Mouse (Mus musculus): ENCODE data around the gene Glis3. TPM values are rescaled to one million over a fixed set of nuclear protein-coding genes. Genes with fewer than 3 reads are reported as not detected.

Glis3 gene
- 1.5 and 1.9 TPM in 2 replicates for polyA plus RNA-seq (2012; rRNA removed)

- DNase-seq (ENCODE audit: extremely low spot score in 1 of 2, low spot score in 1 of 2) = no peak
Measured at GRCm38 (mm10) chr19:28679776-28680391, at the start of gene Glis3. Gene Glis3 (minus strand): TSS chr19:28680077.

GRCm38 (mm10) chr19:28726161-28726880 is 46.4 kb upstream of the Glis3 start:
- peak; percentile 40 to 93 for DNase-seq (ENCODE audit: extremely low spot score in 1 of 2, low spot score in 1 of 2)

DNA sequence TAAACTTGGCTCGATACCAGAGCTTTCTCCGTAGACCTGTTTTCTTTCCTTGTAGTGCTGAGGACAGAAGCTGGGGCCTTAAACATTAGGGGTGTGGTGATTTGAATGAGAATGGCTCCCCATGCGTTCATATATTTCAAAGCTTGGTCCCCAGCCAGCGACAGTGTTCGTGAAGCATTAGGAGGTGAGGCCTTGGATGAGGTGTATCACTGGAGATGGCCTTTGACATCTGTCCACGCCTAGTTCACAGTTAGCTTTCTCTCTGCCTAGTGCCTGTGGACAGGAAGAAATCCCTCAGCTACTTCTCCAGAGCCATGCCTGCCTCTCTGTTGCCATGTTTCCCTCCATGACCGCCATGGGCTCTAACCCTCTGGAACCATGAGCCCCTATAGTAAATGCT is 44.8 kb upstream of the Glis3 start:
- no peak for DNase-seq (ENCODE audit: extremely low spot score in 1 of 2, low spot score in 1 of 2)

GRCm38 (mm10) chr19:28722626-28723025 is 42.7 kb upstream of the Glis3 start:
- no peak for DNase-seq (ENCODE audit: extremely low spot score in 1 of 2, low spot score in 1 of 2)

- no peak for DNase-seq (ENCODE audit: extremely low spot score in 1 of 2, low spot score in 1 of 2)
Measured at GRCm38 (mm10) chr19:28721834-28722233, 42.0 kb upstream of the Glis3 start.

GRCm38 (mm10) chr19:28720016-28720415 is 40.1 kb upstream of the Glis3 start:
- DNase-seq (ENCODE audit: extremely low spot score in 1 of 2, low spot score in 1 of 2) = no peak

- DNase-seq (ENCODE audit: extremely low spot score in 1 of 2, low spot score in 1 of 2) = no peak
Measured at GRCm38 (mm10) chr19:28714674-28715073, 34.8 kb upstream of the Glis3 start.

GRCm38 (mm10) chr19:28697718-28698117 is 17.8 kb upstream of the Glis3 start:
- DNase-seq (ENCODE audit: extremely low spot score in 1 of 2, low spot score in 1 of 2) = no peak

DNA sequence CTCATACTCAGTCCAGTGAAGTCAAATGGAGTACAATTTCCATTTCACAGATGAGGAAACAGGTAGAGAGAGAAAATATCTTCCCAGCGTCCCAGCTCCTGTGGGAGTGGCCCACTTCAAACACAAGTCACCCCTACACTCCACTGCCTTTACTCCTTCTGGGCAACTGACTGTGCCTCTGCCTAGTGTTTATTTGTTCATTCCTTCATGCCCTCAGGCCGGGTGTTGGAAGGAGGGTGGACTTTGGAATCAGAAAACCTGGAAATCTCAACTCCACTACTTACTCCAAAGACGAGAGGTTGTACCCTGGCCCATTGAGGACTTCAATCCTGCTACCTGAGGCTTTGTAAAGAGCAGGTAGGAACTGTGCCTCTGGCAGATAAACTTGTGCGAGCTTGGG is 6.5 kb upstream of the Glis3 start:
- DNase-seq (ENCODE audit: extremely low spot score in 1 of 2, low spot score in 1 of 2) = no peak

DNA sequence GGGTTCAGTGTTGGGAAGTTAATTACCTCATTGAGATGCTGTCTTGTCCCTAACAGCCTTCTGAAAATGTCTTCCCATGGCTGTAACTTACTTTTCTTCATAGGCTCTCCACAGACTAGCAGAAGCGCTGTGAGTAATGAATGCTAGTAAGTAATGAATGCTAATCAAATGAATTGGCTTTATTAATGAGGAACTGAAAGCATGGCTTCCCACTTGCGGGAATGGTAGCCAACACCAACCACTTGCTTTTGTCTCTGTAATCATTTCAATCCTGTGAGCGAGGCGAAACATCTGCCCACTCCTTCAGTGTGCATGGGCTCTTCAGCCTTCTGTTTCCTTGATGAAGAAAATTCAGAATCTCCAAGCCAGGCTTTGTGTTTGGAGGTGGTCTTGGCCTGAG is 5.6 kb upstream of the Glis3 start:
- DNase-seq (ENCODE audit: extremely low spot score in 1 of 2, low spot score in 1 of 2) = no peak

GRCm38 (mm10) chr19:28684347-28684746 is 4.5 kb upstream of the Glis3 start:
- no peak for DNase-seq (ENCODE audit: extremely low spot score in 1 of 2, low spot score in 1 of 2)

DNA sequence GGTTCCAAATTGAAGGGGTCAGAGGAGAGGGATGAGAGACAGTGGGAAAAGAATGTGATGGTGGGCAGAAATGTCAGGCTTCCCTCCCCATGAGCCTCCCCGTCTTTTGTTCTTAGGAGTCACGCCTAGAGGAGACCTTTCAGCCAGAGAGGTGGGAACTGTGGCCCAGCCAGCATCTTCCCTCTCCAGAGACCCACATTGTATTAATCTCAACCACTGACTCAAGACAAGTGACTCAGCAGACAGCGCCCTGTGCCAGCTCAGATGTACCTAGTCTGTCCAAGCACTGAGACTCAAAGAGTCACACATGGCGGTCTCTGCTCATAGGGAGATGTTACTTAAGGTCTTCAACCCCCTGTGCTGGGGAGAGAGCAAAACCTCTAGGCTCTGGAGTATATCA is 3.5 kb upstream of the Glis3 start:
- no peak for DNase-seq (ENCODE audit: extremely low spot score in 1 of 2, low spot score in 1 of 2)

GRCm38 (mm10) chr19:28679291-28679775 is 544 bp downstream of the Glis3 start:
- DNase-seq (ENCODE audit: extremely low spot score in 1 of 2, low spot score in 1 of 2) = no peak

GRCm38 (mm10) chr19:28678646-28679270 is 1.1 kb downstream of the Glis3 start:
- DNase-seq (ENCODE audit: extremely low spot score in 1 of 2, low spot score in 1 of 2) = no peak

GRCm38 (mm10) chr19:28677728-28678438 is 2.0 kb downstream of the Glis3 start:
- DNase-seq (ENCODE audit: extremely low spot score in 1 of 2, low spot score in 1 of 2) = no peak

- DNase-seq (ENCODE audit: extremely low spot score in 1 of 2, low spot score in 1 of 2) = peak in 1 of 2 experiments; percentile 33
Measured at GRCm38 (mm10) chr19:28677045-28677727, 2.7 kb downstream of the Glis3 start.

GRCm38 (mm10) chr19:28663781-28664180 is 16.1 kb downstream of the Glis3 start:
- DNase-seq (ENCODE audit: extremely low spot score in 1 of 2, low spot score in 1 of 2) = no peak

- no peak for DNase-seq (ENCODE audit: extremely low spot score in 1 of 2, low spot score in 1 of 2)
Measured at GRCm38 (mm10) chr19:28663148-28663547, 16.7 kb downstream of the Glis3 start.

GRCm38 (mm10) chr19:28662474-28662873 is 17.4 kb downstream of the Glis3 start:
- DNase-seq (ENCODE audit: extremely low spot score in 1 of 2, low spot score in 1 of 2) = no peak

DNA sequence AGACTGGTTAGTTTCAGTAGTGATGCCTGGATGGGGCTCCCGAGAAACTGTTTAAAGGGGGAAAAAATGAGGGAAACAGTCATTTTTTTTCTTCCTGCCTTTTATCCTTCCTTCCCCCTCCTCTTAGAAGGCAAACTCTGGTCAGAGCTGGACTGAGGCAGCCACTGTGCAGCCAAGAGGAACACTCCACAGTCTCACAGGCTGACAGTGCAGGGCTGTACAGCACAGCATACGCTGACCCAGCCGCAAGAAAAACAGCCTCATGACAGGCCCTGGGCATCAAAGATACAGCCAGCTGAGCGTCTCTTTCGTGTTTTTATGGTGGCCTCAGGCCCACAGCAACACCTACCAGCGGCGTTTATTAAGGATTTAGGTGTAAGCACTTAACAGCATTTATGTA is 19.0 kb downstream of the Glis3 start:
- DNase-seq (ENCODE audit: extremely low spot score in 1 of 2, low spot score in 1 of 2) = no peak

Measured in frontal cortex, adult 2 months (tissue).